In the genomic region with DNA sequence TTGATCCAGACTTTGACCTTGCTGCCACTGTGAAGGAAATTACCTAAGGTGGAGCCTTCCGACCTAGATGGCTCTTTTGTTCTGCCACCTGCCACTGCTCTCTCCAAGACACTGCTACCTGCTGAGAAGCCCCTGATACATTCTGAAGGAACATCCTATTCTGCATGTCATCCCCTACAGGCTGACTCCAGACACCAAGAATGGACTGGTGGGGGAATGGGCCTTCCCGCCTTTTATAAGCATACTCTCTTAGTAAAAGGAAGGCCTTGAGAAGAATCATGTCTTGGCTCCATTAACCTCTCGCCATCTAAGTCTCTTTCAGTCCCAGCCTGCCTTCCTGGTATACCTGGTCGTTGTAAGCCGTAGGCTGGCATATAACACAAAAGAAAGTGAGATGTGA, we compare ENCODE assay signal across 14 mouse cellular contexts. TPM values are rescaled to one million over a fixed set of nuclear protein-coding genes. Genes with fewer than 3 reads are reported as not detected.
"Had no signal": no experiment of that assay in that cellular context is flagged by ENCODE, and none has a peak within 500 bp of the region (broad histone marks: within the 10 kb centered on the region; RNA-seq: fewer than 3 reads in every experiment).

No protein-coding gene starts in this region.

RNA-seq across cellular contexts. Expression of a gene that starts 47.1 kb away (rescaled TPM):
- total RNA-seq: common myeloid progenitor, adult 5-6 weeks; forebrain, postnatal 0 days; gastrocnemius, adult 18-20 months; gastrocnemius, adult 2 months; gastrocnemius, adult 8-10 months; gastrocnemius, postnatal 10 days; gastrocnemius, postnatal 14 days; gastrocnemius, postnatal 25 days; gastrocnemius, postnatal 36 days; gastrocnemius, postnatal 4 days; granulocyte monocyte progenitor cell, adult 5-6 weeks; heart, adult 18-20 months; heart, adult 2 months; heart, adult 8-10 months had no signal

RNA-seq across cellular contexts. Expression of a gene that starts 48.4 kb away (rescaled TPM):
- total RNA-seq: common myeloid progenitor, adult 5-6 weeks; forebrain, postnatal 0 days; gastrocnemius, adult 18-20 months; gastrocnemius, adult 2 months; gastrocnemius, adult 8-10 months; gastrocnemius, postnatal 25 days; gastrocnemius, postnatal 36 days; gastrocnemius, postnatal 4 days; granulocyte monocyte progenitor cell, adult 5-6 weeks; heart, adult 18-20 months; heart, adult 2 months; heart, adult 8-10 months had no signal
